Mouse (Mus musculus): ENCODE data around the gene Olfr799. TPM values are rescaled to one million over a fixed set of nuclear protein-coding genes. Genes with fewer than 3 reads are reported as not detected.

Olfr799 gene
- total RNA-seq (2021), result not detected
- long read RNA-seq, experiment 1, result 0 reads
- long read RNA-seq, experiment 2, result 0 reads

DNA sequence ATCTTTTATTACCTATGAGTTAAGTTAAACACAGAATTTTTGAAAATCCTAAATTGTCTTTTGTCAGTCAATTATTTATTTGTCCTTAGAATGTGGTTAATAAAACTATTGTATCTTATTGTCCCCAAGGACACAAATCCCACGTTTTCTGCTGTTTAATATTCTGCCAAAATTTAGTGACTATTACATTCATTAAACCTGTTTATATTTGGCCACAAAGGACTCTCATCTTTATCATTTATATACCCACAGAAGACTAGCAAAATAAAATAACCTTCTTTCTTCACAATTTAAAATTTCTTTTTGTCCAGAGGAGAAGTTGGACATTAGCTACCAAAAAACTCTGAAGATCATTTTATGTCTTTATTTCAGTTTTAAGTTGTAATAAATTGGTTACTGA is at the start of gene Olfr799:
Olfr799 (plus strand) TSS at position 301 of the 400 bp plus-strand sequence.
- DNase-seq, result no peak

DNA sequence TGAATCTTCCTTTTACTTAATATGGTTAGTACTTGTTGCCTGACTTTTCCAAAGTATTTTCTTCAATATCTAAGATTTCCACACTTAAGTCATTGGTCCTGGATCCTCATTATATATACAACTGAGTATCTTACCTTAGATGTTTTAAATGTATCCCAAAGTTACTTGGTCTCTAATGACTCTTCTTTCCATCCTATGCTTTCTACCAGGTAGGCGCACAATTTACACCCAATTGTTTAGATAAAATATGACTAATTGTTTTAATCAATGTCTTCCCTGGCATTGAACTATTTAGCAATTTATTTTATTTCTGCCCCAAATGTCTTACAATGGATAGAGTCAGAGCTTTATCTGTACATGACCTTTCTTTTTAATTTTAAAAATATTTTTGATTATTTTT is 24.8 kb upstream of the Olfr799 start, which contains the start of gene Olfr796:
Olfr796 (minus strand) TSS at position 101 of the 400 bp plus-strand sequence.
- DNase-seq, result no peak

- DNase-seq, result no peak
Observed at GRCm38 (mm10) chr10:129621724-129622123, 15.6 kb upstream of the Olfr799 start.

DNA sequence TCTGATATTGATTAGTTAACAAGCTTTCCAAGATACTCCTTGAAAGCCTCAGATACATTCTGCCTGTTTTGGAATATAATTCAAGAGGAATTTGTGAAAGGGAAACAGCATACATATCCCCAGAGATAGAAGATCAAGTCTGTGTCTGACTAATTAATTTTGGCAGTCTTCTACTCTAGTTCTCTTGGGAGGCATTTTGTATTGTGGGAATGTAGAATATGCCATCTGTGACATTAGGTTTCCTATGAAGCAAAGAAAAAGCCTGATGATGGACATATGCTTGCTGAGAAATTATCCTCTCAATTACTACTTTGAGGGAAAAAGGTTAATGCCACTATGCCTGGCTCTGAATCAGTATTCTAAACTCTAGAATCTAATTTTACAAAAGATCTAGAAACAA is 14.0 kb upstream of the Olfr799 start:
- no peak for DNase-seq

DNA sequence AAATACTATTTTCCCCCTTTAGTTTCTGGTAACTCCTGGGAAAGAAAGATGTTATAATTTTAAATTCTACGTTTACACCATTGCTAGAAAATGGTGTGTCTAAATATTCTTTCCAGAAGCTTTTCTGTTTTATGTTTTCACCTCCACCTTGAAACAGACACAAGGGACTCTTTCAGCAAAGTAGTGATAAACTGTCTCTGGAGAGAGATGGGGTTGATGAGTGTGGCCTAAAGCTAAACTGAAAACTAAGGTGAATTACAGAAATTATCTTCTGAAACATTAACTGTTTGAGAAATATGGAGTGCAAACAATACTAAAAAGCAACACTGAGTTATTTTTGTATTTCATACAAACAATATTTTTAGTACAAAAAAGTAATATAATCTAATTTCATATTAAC is 9.4 kb upstream of the Olfr799 start, which contains the start of gene Olfr798:
Olfr798 (minus strand) TSS at position 101 of the 400 bp plus-strand sequence.
- no peak for DNase-seq

DNA sequence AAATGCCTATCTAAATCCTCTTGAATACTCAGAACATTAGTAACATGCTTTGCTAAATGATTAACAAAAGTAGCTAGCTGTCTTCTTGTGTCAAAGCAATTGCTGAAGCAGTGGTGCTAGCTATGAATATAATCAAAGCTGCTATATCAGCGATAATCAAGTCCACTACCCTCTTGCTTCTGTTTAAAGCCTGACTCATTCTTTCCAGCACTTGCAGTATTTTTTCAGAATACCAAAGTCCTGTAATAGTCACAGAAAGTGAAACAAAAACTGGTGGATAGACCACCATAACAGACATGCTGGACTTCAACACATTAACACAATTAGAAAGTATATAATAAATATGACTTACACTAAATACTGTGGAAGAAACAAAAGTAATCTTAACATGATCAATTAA is 14.5 kb downstream of the Olfr799 start:
- DNase-seq, result no peak

DNA sequence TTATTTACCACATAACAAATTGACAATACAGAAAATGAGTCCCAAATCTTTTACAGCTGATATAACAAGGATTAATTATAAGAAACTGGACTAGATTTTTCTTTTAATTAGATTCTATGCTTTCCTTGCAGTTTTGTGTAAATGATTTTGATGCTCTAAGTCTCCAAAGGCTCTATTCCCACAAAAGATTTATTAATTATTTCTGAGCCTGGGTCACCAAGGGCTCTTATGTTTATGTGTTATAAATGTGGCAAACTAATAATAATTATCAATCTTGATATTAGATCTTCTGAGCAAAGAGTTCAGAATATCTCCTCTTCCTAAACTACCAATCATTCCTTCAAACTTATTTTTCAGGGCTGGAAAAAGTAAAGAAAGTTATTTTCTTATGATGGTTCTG is 20.1 kb downstream of the Olfr799 start, which contains the start of gene Olfr800:
Olfr800 (plus strand) TSS at position 301 of the 400 bp plus-strand sequence.
- DNase-seq, result no peak

GRCm38 (mm10) chr10:129673765-129674164 is 36.5 kb downstream of the Olfr799 start, which contains the start of gene Olfr801:
Gene Olfr801 (minus strand): TSS chr10:129673865.
- DNase-seq, result no peak

DNA sequence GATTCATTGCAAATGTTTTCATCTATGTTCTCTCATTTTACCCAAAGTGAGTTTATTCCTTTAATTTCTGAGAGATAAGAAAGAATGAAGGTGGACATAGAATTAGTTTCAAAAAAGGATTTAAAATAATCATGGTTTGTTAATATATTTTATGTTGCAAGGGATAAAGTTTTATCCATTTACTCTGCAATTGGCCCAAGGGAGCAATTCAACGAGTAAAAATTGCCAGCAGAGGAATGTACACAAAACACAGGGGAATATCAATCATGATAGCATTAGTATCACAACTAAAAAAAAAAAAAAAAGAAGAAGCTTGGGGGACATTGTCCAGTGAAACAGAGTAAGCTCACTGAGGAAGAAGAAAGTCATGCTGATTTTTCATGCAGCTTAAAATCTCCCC is 50.8 kb downstream of the Olfr799 start, which contains the start of gene Olfr802:
Olfr802 (minus strand) TSS at position 101 of the 400 bp plus-strand sequence.
- DNase-seq, result no peak

DNA sequence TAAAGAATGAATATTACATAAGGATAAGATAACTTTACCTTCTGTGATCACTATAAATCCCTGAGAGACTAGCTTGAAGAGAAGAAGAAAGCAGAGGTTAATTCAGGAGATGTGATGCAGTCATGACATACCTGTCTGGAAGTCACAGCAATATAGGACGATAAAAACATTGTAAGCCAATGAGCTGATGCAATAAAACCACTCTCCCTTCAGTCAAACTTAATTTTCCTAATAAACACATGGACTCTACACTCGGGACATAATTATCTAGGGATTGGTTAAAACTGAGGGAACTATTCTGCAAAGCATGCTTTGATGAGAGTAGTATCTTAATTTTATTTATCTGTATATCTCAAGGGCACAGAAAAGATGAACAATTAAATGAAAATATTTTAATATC is 56.9 kb downstream of the Olfr799 start, which contains the start of gene Olfr803:
Olfr803 (minus strand) TSS at position 101 of the 400 bp plus-strand sequence.
- no peak for DNase-seq

Other genes with a start within 250 kb of the Olfr799 start
- not detected for gene Olfr785, start 232.1 kb upstream of the Olfr799 start, total RNA-seq (2021)
- not detected for gene Olfr786, start 210.2 kb upstream of the Olfr799 start, total RNA-seq (2021)
- not detected for gene Olfr787, start 175.6 kb upstream of the Olfr799 start, total RNA-seq (2021)
- not detected for gene Olfr788, start 166.5 kb upstream of the Olfr799 start, total RNA-seq (2021)
- not detected for gene Olfr789, start 152.7 kb upstream of the Olfr799 start, total RNA-seq (2021)
- gene Olfr790, start 139.0 kb upstream of the Olfr799 start, total RNA-seq (2021), result not detected
- gene Olfr791, start 115.7 kb upstream of the Olfr799 start, total RNA-seq (2021), result not detected
- gene Olfr792, start 98.3 kb upstream of the Olfr799 start, total RNA-seq (2021), result not detected
- gene Olfr794, start 69.8 kb upstream of the Olfr799 start, total RNA-seq (2021), result not detected
- not detected for gene Olfr796, start 24.9 kb upstream of the Olfr799 start, total RNA-seq (2021)
- not detected for gene Olfr798, start 9.6 kb upstream of the Olfr799 start, total RNA-seq (2021)
- not detected for gene Olfr800, start 20.2 kb downstream of the Olfr799 start, total RNA-seq (2021)
- not detected for gene Olfr801, start 36.4 kb downstream of the Olfr799 start, total RNA-seq (2021)
- gene Olfr802, start 50.7 kb downstream of the Olfr799 start, total RNA-seq (2021), result not detected
- not detected for gene Olfr803, start 56.8 kb downstream of the Olfr799 start, total RNA-seq (2021)
- gene Olfr804, start 65.7 kb downstream of the Olfr799 start, total RNA-seq (2021), result not detected
- not detected for gene Olfr805, start 91.9 kb downstream of the Olfr799 start, total RNA-seq (2021)
- not detected for gene Olfr806, start 104.4 kb downstream of the Olfr799 start, total RNA-seq (2021)
- not detected for gene Olfr807, start 120.3 kb downstream of the Olfr799 start, total RNA-seq (2021)
- gene Olfr808, start 128.0 kb downstream of the Olfr799 start, total RNA-seq (2021), result not detected
- not detected for gene Olfr809, start 137.2 kb downstream of the Olfr799 start, total RNA-seq (2021)
- not detected for gene Olfr810, start 157.4 kb downstream of the Olfr799 start, total RNA-seq (2021)
- not detected for gene Olfr811, start 166.9 kb downstream of the Olfr799 start, total RNA-seq (2021)
- not detected for gene Olfr812, start 208.6 kb downstream of the Olfr799 start, total RNA-seq (2021)
- not detected for gene Olfr813, start 217.9 kb downstream of the Olfr799 start, total RNA-seq (2021)
- gene Olfr814, start 242.4 kb downstream of the Olfr799 start, total RNA-seq (2021), result not detected